Mouse (Mus musculus): ENCODE data around the gene Ccdc58.
"Not testable (repeated sequence)": the region's sequence is repeated elsewhere in the genome, so short reads cannot be mapped to it uniquely, and the experiment has no call there.

Ccdc58 gene

GRCm38 (mm10) chr16:36079916-36080315, 8.4 kb downstream of the Ccdc58 start:
- no peak for DNase-seq

DNA sequence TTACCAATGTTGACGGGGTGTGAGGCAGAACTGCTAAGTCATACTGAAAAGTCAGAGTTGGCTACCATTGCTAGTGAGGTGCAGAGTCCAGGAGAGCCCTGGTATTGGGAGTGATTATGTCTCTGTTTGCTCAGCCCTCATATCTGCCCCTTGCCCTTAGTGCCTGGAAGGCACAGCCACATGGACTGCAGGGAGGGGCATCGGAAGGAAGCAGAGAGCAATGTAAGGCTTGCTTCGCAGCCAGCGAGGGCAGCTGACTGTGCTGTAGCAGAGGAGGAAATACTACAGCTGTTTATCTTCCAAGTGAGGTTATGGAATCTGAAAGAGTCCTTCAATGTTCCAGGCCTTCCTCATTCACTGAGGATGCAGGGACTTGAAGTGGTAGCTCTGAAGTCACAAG, 16.4 kb downstream of the Ccdc58 start:
- no peak for DNase-seq

GRCm38 (mm10) chr16:36089065-36089464, 17.6 kb downstream of the Ccdc58 start:
- DNase-seq = no peak

- no peak for DNase-seq
These were observed 18.5 kb downstream of the Ccdc58 start for GRCm38 (mm10) chr16:36089850-36090616.

GRCm38 (mm10) chr16:36090785-36091509, 19.5 kb downstream of the Ccdc58 start:
- no peak for DNase-seq

DNA sequence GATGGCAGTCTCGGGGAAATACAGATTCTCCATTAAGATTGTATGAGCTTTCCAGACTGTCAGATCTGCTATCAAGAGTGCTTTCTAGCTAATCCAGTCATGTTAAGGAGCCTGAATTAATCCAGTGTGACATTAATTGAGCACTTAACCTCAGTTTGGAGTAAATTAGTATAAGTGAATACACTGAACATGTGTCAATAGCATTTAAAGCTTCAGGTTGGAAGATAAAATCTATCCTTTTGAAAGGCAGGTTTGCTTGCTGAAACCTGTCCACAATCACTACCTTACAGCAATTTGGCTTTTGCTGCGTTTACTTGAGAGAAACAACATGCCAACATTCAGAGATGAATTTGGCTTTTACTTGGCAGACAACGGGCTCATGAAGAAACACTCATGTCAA, 22.6 kb downstream of the Ccdc58 start:
- no peak for DNase-seq

DNA sequence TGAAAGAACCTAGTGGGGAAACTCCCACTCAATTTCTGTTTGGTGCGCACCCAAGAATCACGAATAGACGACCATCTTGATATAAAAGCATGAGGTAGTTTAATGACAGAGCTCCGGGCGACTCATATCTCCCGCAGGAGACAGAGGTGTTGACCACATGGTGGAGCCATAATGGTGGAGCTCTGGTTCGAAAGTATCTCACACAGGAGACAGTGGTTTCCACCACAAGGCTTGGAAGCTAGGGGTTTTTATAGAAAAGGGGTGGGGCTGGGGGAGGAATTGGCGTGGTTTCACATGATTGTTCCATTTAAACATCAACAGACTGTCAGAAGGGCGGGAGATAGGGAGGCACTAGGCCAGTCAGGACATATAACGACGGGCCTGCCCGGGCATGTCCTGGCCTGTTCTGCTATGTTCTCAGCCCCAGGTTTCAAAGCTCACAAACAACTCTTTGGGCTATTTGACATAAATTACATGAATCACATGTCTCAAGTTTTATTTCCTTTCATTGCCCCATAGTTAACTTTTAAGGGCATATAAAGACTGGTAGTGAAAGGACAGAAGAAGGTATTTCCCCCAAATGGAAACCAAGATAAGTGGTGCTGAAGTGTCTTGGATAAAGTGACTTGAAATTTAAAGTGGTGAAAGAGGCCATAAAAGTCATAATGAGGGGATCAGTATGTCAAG, 26.5 kb downstream of the Ccdc58 start:
- DNase-seq = not testable (repeated sequence)

GRCm38 (mm10) chr16:36101526-36101925, 30.0 kb downstream of the Ccdc58 start:
- DNase-seq = no peak

GRCm38 (mm10) chr16:36102211-36102610, 30.7 kb downstream of the Ccdc58 start:
- DNase-seq = no peak

GRCm38 (mm10) chr16:36111486-36111885, 40.0 kb downstream of the Ccdc58 start:
- DNase-seq = not testable (repeated sequence)

- DNase-seq = not testable (repeated sequence)
These were observed 44.3 kb downstream of the Ccdc58 start for GRCm38 (mm10) chr16:36115751-36116150.

- no peak for DNase-seq
These were observed 56.6 kb downstream of the Ccdc58 start for GRCm38 (mm10) chr16:36128092-36128491.

DNA sequence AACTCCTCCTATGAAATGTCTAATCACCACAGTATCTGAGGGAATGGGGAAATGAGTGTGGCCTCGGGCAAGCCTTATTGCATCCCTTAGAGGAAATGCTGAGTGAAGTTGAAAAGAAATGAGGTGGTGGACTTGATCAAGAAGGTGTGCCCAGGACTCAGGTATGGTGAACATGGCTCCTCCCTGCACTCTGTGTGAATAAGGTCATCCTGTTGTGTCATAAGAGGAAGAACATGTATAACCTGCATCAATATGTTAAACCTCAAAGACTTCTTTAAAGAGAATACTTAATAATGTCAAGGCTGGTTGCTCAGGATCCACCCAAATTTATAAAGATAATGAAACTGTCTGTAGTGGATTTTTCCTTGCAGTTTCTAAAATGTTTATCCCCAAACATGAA, 59.7 kb downstream of the Ccdc58 start, which contains the start of gene Csta1:
Csta1 (minus strand) TSS at position 101 of the 400 bp plus-strand sequence.
- DNase-seq = no peak

DNA sequence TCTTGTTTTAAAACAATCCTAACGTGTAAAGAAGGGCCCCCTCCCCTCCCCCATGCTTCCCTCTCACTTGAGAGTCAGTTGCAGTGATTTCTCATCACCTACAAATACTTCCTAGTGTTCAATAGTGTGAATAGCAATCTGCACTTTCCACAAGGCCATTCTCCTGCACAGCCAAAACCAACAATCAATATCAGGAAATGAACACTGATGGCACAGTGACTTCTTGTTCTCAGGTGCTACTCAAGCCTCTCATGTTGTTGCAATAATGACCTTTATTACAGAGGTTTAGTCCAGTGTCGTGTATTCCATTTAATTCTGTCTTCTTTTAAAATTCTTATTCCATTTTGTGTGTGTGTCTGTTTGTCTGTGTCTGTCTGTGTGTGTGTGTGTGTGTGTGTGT, 66.7 kb downstream of the Ccdc58 start:
- no peak for DNase-seq
